Mouse (Mus musculus) heart, adult 2 months (tissue): ENCODE data around the gene Hdac5.

ENCODE experiments used
- CTCF ChIP-seq: fragments of 200-600 bp; IDR thresholded peaks from 2 replicates; pipeline ENCODE4 v1.8.1; 2022; ENCODE audit warnings: antibody characterized with exemption, mild to moderate bottlenecking, moderate library complexity
- POLR2A ChIP-seq: fragments of 200-500 bp; IDR thresholded peaks from 2 replicates; pipeline ENCODE4 v1.6.1; 2011; ENCODE audit warnings: mild to moderate bottlenecking, low read depth, low read length, control low read depth; ENCODE audit not compliant: insufficient read depth

GRCm38 (mm10) chr11:102268520-102269244, 38.7 kb upstream of the Hdac5 start, which contains the start of gene Asb16:
- TF ChIP-seq POLR2A (no peak), CTCF (no peak)
